Mouse (Mus musculus) lung, adult 10 weeks (tissue): Measurements from ENCODE around the gene Cbr2. TPM values are rescaled to one million over a fixed set of nuclear protein-coding genes. Genes with fewer than 3 reads are reported as not detected.

Experiments used
- polyA plus RNA-seq: library from polyadenylated mRNA; stranded (reverse); fragments of 350-450 nt; fragmentation: Illumina TruSeq; extraction: RNeasy Lipid Tissue Mini Kit (QIAGEN cat#74804); gene quantifications from one replicate; pipeline ENCODE4 v1.2.3, GENCODE M21; 2014; ENCODE audit warnings: low read depth, low replicate concordance; ENCODE audit not compliant: insufficient read depth

Gene Cbr2
- polyA plus RNA-seq = 5,777 TPM

GRCm38 (mm10) chr11:120731858-120732680 is at the start of gene Cbr2:
Cbr2 (minus strand) TSS chr11:120732114.

GRCm38 (mm10) chr11:120762672-120763041 is 30.7 kb upstream of the Cbr2 start, which contains the start of gene Hmga1b:
Hmga1b (plus strand) TSS chr11:120762794.

GRCm38 (mm10) chr11:120727169-120727527 is 4.8 kb downstream of the Cbr2 start, which contains the start of gene Dcxr:
Dcxr (minus strand) TSS chr11:120727281.

GRCm38 (mm10) chr11:120721124-120722066 is 10.5 kb downstream of the Cbr2 start, which contains the start of gene Rac3:
Rac3 (plus strand) TSS chr11:120721470.

GRCm38 (mm10) chr11:120713580-120714518 is 18.1 kb downstream of the Cbr2 start, which contains the start of the genes Cenpx and Lrrc45:
Cenpx (minus strand) TSS chr11:120713738.
Lrrc45 (plus strand) TSS chr11:120713925.

Other genes starting within 250 kb of the Cbr2 start
- gene Mrpl12, start 247.5 kb downstream of the Cbr2 start, polyA plus RNA-seq = 65.4 TPM
- gene Slc25a10, start 240.3 kb downstream of the Cbr2 start, polyA plus RNA-seq = 42.5 TPM
- gene Gcgr, start 201.4 kb downstream of the Cbr2 start, polyA plus RNA-seq = 0.15 TPM
- 138 TPM for gene Mcrip1, start 182.4 kb downstream of the Cbr2 start, polyA plus RNA-seq
- not detected for gene Ppp1r27, start 181.0 kb downstream of the Cbr2 start, polyA plus RNA-seq
- gene P4hb, start 158.9 kb downstream of the Cbr2 start, polyA plus RNA-seq = 289 TPM
- gene Arhgdia, start 150.5 kb downstream of the Cbr2 start, polyA plus RNA-seq = 361 TPM
- 49.0 TPM for gene Alyref, start 133.7 kb downstream of the Cbr2 start, polyA plus RNA-seq
- 82.6 TPM for gene Anapc11, start 133.7 kb downstream of the Cbr2 start, polyA plus RNA-seq
- gene Npb, start 123.6 kb downstream of the Cbr2 start, polyA plus RNA-seq = 1.3 TPM
- gene Pcyt2, start 114.2 kb downstream of the Cbr2 start, polyA plus RNA-seq = 51.7 TPM
- 39.1 TPM for gene Sirt7, start 106.9 kb downstream of the Cbr2 start, polyA plus RNA-seq
- gene Mafg, start 98.5 kb downstream of the Cbr2 start, polyA plus RNA-seq = 17.0 TPM
- gene Pycr1, start 88.3 kb downstream of the Cbr2 start, polyA plus RNA-seq = 1.4 TPM
- gene Myadml2, start 84.0 kb downstream of the Cbr2 start, polyA plus RNA-seq = 1.6 TPM
- 8.1 TPM for gene Notum, start 70.9 kb downstream of the Cbr2 start, polyA plus RNA-seq
- 44.2 TPM for gene Aspscr1, start 59.1 kb downstream of the Cbr2 start, polyA plus RNA-seq
- 82.4 TPM for gene Cenpx, start 18.4 kb downstream of the Cbr2 start, polyA plus RNA-seq
- 15.4 TPM for gene Lrrc45, start 18.2 kb downstream of the Cbr2 start, polyA plus RNA-seq
- 44.3 TPM for gene Rac3, start 10.6 kb downstream of the Cbr2 start, polyA plus RNA-seq
- gene Dcxr, start 4.8 kb downstream of the Cbr2 start, polyA plus RNA-seq = 185 TPM
- gene Hmga1b, start 30.7 kb upstream of the Cbr2 start, polyA plus RNA-seq = 0.87 TPM
- 18.4 TPM for gene Rfng, start 52.1 kb upstream of the Cbr2 start, polyA plus RNA-seq
- 62.0 TPM for gene Gps1, start 52.2 kb upstream of the Cbr2 start, polyA plus RNA-seq
- 23.6 TPM for gene Dus1l, start 64.3 kb upstream of the Cbr2 start, polyA plus RNA-seq
- 145 TPM for gene Fasn, start 92.4 kb upstream of the Cbr2 start, polyA plus RNA-seq
- 2.1 TPM for gene Ccdc57, start 200.8 kb upstream of the Cbr2 start, polyA plus RNA-seq
- 8.0 TPM for gene Slc16a3, start 216.4 kb upstream of the Cbr2 start, polyA plus RNA-seq